Mouse (Mus musculus): ENCODE measurements at regions not wholly inside any gene's neighbourhood (a gene's known extent, or its start where the extent isn't known, plus 50 kb on each side); places are given as distances from the start of the nearest gene placed in this dataset.
"Not testable (repeated sequence)": the region's sequence is repeated elsewhere in the genome, so short reads cannot be mapped to it uniquely, and the experiment has no call there.

DNA sequence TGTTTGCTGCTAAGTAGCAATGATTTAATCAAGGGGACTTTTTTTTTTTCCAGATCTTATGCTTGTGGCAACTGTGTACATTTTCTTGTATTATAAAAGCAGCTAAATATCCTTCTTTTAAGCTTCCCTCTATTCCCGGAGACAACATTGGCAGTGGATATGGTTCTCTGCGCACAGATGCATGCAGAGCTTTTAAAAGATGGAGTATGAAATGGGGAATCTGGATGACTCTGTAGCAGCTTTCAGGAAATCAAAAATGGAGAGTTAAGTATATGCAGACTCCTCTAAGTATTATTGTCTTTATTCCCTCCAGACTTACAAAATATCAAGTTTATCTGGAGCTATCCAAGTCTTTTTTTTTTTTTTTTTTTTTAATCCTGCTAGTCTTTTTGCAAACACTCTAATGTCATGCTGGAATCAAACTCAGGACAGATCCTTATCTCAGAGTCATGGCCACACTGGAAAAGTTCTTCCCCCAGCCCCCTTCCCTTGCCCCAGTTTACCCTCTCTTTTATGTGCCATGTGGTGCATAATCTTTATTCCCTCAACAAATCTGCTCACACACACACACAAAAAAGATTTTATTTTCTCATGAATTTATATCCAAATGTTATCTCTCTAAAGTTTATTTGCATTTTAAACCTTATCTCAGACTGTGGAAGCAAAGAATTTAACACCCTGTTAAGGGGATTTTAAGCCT is 1080.3 kb upstream of the Cdh6 start:
- peak in 1 of 2 experiments; percentile 7 for DNase-seq (ENCODE audit: low spot score in 2 of 2)

DNA sequence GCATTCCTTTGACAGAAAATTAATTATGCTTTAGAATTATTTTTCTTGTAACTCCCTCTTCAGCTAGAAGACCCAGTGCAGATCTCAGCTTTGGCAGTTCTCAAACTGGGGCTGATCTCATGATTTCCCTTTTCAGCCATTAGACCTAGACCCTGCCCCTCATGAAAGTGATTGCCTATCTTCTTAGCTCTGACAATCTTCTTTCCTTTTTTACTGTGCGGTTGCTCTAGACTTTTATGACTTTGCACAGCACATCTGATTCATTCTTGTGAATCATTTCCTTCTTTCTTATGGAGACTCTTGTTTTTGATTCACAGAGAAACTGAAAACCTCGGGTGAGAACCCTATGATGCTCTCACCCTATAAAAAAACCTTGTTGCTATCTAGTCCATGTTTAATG is 1078.3 kb upstream of the Cdh6 start:
- no peak for DNase-seq (ENCODE audit: low spot score in 2 of 2)

DNA sequence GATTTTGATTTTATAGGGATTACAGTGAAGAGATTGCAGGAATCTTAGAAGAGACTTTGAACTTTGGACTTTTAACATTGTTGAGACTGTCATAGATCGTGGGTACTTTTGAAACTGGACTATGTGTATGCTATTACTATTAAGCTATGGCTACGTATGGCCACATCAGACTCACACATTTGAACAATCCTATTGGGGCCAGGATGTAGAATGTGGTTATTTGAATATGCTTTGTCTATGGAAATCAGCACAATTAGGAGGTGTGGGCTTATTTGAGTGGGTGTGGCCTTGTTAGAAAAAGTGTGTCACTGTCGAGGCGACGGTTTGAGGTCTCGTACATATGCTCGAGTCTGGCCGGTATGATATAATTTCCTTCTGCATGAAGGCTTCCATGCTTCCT is 1041.8 kb upstream of the Cdh6 start:
- DNase-seq (ENCODE audit: low spot score in 2 of 2), result no peak

DNA sequence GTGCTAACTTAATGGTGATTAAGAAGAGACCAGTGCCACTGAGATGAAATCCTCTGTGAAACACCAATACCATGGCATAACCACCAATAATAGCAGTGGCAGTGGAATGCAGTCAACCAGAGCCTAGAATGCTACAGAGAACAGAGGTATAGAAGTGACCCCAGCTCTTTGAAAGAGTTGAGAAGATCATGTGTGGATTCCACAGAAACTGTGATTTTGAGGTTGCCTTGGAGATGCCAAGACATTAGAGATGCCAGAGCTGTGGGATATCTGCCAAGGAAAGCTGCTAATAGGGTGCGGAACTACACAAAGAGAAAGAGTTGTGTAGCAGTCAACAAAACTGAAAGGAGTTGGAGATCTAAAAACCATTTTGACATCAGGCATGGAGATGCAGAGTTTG is 1041.3 kb upstream of the Cdh6 start:
- peak in 1 of 2 experiments; percentile 6 for DNase-seq (ENCODE audit: low spot score in 2 of 2)

DNA sequence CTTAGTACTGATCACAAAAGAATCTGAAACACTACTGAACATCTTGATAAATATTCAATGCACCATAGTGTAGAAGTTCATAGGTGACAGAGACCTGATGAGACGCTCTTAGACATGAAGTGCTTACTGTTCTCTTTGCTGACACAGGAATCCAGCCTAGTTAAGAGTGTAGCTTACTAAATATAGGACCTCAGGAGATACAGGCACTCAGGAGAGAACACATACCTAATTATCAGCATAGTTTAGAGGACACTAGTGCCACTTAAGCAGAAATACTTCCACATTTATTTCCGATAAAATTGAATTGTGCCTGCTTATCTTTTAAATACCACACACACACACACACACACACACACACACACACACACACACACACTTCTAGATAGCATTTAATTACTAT is 1004.0 kb upstream of the Cdh6 start:
- DNase-seq (ENCODE audit: low spot score in 2 of 2), result no peak

DNA sequence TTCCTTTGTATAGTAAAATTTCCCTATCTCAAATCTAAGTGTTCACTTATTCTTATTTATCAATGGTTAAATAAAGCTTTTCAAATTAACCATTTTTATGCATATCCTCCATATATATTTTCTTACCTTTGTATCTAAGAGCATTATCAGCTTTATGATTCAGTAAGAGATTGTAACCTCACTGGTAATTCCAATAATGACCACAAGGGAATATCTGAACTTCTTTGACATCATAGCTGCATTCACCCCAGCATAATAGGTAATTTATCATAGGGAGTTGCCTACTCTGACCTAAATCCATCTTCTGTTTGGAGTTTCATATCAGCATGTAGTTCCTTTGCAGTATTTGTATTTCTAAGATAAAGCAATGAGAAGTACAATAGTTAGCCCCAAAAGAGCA is 963.9 kb upstream of the Cdh6 start:
- no peak for DNase-seq (ENCODE audit: low spot score in 2 of 2)

DNA sequence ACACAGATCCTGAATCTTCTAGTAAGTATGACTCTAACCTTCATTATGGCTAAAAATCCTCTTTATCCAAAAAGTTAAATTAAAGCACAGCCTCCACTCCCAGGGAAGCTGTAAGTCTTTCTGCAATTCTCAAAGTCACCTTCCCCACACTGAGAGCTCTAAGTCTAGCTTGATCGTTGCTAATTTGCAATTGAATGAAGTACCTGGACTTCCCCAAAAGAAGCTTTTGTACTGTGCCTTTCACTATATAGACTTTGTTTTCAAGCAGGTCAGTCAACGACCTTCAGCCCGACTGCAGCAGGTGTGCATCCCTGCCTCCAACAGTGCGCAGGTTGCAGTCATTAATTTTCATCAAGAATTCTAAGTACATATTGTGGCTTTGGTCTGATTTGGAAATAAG is 950.4 kb upstream of the Cdh6 start:
- no peak for DNase-seq (ENCODE audit: low spot score in 2 of 2)

DNA sequence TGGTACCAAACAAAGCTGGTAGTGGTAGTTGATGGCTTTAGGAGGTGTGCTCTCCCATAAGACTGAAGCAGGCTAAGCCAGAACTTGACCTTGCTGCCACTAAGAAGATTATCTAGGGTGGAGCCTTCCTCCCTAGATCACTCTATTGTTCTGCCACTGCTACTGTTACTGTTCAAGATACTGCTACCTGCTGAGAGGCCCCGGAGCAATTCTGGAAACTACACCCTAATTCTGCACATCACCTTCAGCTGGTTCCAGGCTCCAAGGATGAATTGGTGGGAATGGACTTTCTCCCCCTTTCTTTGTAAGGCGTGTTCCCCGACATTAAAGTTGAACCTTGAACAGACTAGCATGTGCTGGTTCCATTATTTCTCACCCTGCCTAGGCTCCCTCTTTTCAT is 944.8 kb upstream of the Cdh6 start:
- DNase-seq (ENCODE audit: low spot score in 2 of 2), result not testable (repeated sequence)

DNA sequence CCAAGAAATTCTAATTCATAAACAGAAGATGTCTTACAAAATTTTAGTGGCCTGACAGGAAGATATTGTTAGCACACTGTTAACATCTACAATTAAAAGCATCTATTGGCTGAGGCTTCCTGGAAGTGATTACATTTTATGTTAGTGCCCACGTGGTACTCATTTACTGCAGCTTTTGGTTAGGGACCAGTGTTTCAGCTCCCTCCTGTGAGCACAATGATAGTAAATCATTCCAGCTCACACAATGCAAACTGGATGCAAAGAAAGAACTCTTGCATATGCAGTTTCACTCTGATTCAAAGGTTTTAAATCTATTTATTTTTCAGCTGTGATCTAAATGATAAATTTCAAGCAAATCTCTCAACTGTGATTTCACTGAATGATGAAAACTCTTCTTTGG is 928.3 kb upstream of the Cdh6 start:
- no peak for DNase-seq (ENCODE audit: low spot score in 2 of 2)

DNA sequence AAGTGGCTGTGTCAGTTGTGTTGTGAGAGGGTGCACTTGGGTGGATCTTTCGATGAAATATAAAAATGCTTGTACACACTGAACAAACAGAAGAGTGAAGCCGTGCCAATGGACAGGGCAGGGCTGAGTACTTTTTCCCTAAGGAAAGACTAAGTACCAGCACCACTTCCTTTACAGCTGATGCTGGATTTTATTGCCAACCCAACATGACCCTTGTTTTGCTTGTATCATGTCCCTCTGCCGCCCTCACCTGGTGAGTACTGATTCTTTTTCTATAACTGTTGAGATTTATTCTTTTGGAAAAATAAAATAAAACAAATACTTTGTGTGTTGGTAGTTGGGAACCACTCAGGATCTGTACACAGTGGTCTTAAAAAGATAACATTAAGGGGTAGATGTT is 878.4 kb upstream of the Cdh6 start:
- peak in 1 of 2 experiments; percentile 13 for DNase-seq (ENCODE audit: low spot score in 2 of 2)

Measured in layer of hippocampus, adult 18-20 months (tissue).